Mouse (Mus musculus) lung, postnatal 0 days (tissue): Measurements from ENCODE around the gene 4931422A03Rik.

Source experiments
- CTCF ChIP-seq: IDR thresholded peaks from 2 replicates; pipeline ENCODE4 v1.5.1; 2016; ENCODE audit warnings: antibody characterized with exemption, mild to moderate bottlenecking
- EP300 ChIP-seq: IDR thresholded peaks from 2 replicates; pipeline ENCODE4 v1.6.1; 2016; ENCODE audit warnings: antibody characterized with exemption, mild to moderate bottlenecking, control low read depth

GRCm38 (mm10) chr2:104042766-104043165 is 14.6 kb upstream of the 4931422A03Rik start:
- no peak for TF ChIP-seq CTCF
- TF ChIP-seq EP300: no peak
